Mouse (Mus musculus): ENCODE results near the gene Tekt5. TPM values are rescaled to one million over a fixed set of nuclear protein-coding genes. Genes with fewer than 3 reads are reported as not detected.

The Tekt5 gene
- total and polyA plus RNA-seq, 3 experiments = 0.08 to 0.90 (median 0.71) TPM

DNA sequence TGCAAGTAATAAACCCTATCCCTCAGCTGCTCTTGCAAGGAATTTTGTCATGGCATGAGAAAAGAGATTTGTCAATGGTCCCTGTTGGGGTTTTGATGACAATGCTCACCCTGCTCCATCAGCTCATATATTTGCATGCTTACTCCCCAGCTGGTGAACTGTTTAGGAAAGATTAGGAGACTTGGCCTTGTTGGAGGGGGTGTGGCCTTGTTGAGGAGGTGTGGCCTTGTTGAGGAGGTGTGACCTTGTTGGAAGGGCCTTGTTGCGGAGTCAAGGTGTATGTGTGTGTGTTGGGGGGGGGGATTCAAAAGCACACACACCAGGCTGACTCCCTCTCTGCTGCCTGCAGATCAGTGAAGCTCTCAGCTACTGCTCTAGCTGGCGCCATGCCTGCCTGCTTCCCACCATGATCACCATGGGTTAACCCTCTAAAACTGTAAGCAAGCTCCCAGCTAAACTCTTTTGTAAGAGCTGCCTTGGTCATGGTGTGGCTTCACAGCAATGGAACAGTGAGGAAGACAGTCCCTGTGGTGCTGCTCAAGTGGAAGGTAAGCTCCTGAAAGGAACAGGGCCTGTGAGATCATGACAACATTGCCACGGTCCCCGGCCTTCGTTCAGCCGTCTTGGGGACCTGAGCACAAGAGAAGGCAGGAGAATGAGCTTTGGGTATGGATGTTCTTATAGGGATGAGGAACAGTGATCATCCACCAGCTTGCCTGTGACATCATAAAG is 6.5 kb downstream of the Tekt5 start:
- H3K4me3 ChIP-seq (ENCODE audit: low read depth, low read length) = no peak overlapping the region
- H3K9me3 ChIP-seq (replicated peaks) = no peaks in the 10 kb centered on the region
- DNase-seq (ENCODE audit: low spot score) = no peak
- TF ChIP-seq GATA1 (IDR thresholded peaks at IDR 0.05; ENCODE audit: borderline replicate concordance, low read length) (no peak), GATA2 (IDR thresholded peaks at IDR 0.05; ENCODE audit: borderline replicate concordance, low read depth, low read length) (no peak), POLR2AphosphoS5 (IDR thresholded peaks at IDR 0.05; ENCODE audit: insufficient replicate concordance, low read depth, low read length) (no peak), TAL1 (conservative IDR thresholded peaks at IDR 0.05; ENCODE audit: low read depth, low read length) (no peak), CTCF (IDR thresholded peaks at IDR 0.05; ENCODE audit: low read depth, low read length) (no peak)
- 0 out of 2 replicates have a peak, but pooled peaks cover 3% of the 10 kb centered on the region for H3K27me3 ChIP-seq (ENCODE audit: insufficient read depth, low read length)
- H3K4me1 ChIP-seq (ENCODE audit: insufficient read depth, low read depth, low read length) = peaks cover 36% of the 10 kb centered on the region
- H3K36me3 ChIP-seq (replicated peaks) = no peaks in the 10 kb centered on the region
- no peak for ATAC-seq (ENCODE audit: extremely low read depth, insufficient number of reproducible peaks, low FRiP score, poor library complexity, severe bottlenecking)

DNA sequence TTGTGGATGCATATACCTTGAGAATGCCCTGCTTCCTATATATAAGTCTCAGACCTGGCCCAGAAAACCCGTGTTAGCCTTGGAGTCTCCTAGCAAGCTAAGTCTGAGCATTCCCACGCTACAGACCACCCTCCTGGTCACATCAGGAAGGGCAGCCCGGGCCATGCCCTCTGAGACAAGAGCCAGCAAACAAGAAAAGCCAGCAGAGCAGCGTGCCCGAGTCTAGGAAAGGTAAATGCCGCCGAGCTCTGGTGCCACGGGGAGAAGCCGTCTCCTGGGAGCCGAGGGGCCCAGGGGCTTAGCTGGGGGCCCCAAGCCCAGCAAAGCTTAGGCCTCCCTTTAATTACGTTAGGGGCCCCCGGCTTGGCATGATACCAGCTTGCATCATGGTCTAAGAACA is 10.0 kb downstream of the Tekt5 start:
- Histone ChIP-seq H3K4me1 (ENCODE audit: insufficient read depth, low read depth, low read length) (peaks cover 58% of the 10 kb centered on the region), H3K36me3 (replicated peaks) (no peaks in the 10 kb centered on the region), H3K4me3 (ENCODE audit: low read depth, low read length) (peak overlapping the region; percentile 70), H3K9me3 (replicated peaks) (no peaks in the 10 kb centered on the region), H3K27me3 (ENCODE audit: insufficient read depth, low read length) (no peaks in the 10 kb centered on the region)
- ATAC-seq (ENCODE audit: extremely low read depth, insufficient number of reproducible peaks, low FRiP score, poor library complexity, severe bottlenecking) = no peak
- DNase-seq (ENCODE audit: low spot score) = peak; percentile 22
- no peak for TF ChIP-seq GATA1 (IDR thresholded peaks at IDR 0.05; ENCODE audit: borderline replicate concordance, low read length)
- TF ChIP-seq POLR2AphosphoS5 (IDR thresholded peaks at IDR 0.05; ENCODE audit: insufficient replicate concordance, low read depth, low read length) = no peak
- TF ChIP-seq TAL1 (conservative IDR thresholded peaks at IDR 0.05; ENCODE audit: low read depth, low read length) = no peak
- no peak for TF ChIP-seq GATA2 (IDR thresholded peaks at IDR 0.05; ENCODE audit: borderline replicate concordance, low read depth, low read length)
- no peak for TF ChIP-seq CTCF (IDR thresholded peaks at IDR 0.05; ENCODE audit: low read depth, low read length)

DNA sequence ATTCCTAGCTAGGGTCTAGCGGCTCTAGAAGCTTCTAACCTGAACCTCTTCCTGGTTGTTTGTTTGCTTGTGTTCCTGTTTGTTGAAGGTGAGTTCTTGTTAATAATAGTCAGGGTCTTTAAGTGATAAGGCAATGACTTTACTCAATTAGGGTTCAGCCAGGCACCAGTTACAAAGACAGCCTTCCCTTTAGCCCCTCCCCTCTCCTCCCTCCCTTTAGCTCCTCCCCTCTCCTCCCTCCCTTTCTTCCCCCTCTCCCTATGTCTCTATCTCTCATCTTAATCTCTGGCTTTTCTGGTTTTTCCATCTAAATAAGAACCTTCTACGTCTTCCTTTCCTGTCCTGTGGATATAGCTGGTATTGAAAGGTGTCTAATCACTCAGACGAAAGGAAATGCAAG is 10.7 kb downstream of the Tekt5 start:
- peaks cover 58% of the 10 kb centered on the region for H3K4me1 ChIP-seq (ENCODE audit: insufficient read depth, low read depth, low read length)
- no peaks in the 10 kb centered on the region for H3K9me3 ChIP-seq (replicated peaks)
- ATAC-seq (ENCODE audit: extremely low read depth, insufficient number of reproducible peaks, low FRiP score, poor library complexity, severe bottlenecking) (peak; percentile 76), DNase-seq (ENCODE audit: low spot score) (peak; percentile 51)
- H3K36me3 ChIP-seq (replicated peaks) = no peaks in the 10 kb centered on the region
- H3K4me3 ChIP-seq (ENCODE audit: low read depth, low read length) = peak overlapping the region; percentile 70
- TF ChIP-seq TAL1 (conservative IDR thresholded peaks at IDR 0.05; ENCODE audit: low read depth, low read length) (no peak), GATA1 (IDR thresholded peaks at IDR 0.05; ENCODE audit: borderline replicate concordance, low read length) (no peak), CTCF (IDR thresholded peaks at IDR 0.05; ENCODE audit: low read depth, low read length) (no peak), POLR2AphosphoS5 (IDR thresholded peaks at IDR 0.05; ENCODE audit: insufficient replicate concordance, low read depth, low read length) (no peak), GATA2 (IDR thresholded peaks at IDR 0.05; ENCODE audit: borderline replicate concordance, low read depth, low read length) (no peak)
- no peaks in the 10 kb centered on the region for H3K27me3 ChIP-seq (ENCODE audit: insufficient read depth, low read length)

DNA sequence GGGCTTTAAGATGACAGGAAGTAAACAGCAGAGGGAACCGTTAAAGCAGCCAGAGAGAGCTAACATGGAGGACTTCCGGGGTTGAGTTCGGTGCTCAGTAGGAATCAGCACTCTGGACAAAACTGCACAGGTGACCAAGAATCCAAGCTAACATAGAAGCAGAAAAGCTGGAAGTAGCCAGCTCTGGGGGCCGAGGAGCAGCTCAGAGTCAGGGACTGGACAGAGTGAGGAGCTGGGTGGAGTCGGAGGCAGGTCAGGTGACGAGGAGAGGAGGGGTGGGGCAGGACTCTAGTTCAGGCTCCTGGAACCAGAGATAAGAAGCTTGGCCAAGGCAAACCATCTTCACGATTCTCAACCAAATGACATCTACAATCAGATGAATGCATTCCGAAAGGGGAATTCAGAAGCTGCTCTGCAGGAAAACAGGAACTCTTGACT is 11.2 kb downstream of the Tekt5 start:
- ATAC-seq (ENCODE audit: extremely low read depth, insufficient number of reproducible peaks, low FRiP score, poor library complexity, severe bottlenecking) = peak; percentile 89
- peak; percentile 72 for DNase-seq (ENCODE audit: low spot score)
- H3K36me3 ChIP-seq (replicated peaks) = no peaks in the 10 kb centered on the region
- H3K4me3 ChIP-seq (ENCODE audit: low read depth, low read length) = peak overlapping the region; percentile 70; the same call in 1 of the 2 replicates
- peaks cover under 1% of the 10 kb centered on the region; the same call in 1 of the 2 replicates for H3K27me3 ChIP-seq (ENCODE audit: insufficient read depth, low read length)
- H3K9me3 ChIP-seq (replicated peaks) = no peaks in the 10 kb centered on the region
- TF ChIP-seq TAL1 (conservative IDR thresholded peaks at IDR 0.05; ENCODE audit: low read depth, low read length) (peak; percentile 69), POLR2AphosphoS5 (IDR thresholded peaks at IDR 0.05; ENCODE audit: insufficient replicate concordance, low read depth, low read length) (no peak), GATA1 (IDR thresholded peaks at IDR 0.05; ENCODE audit: borderline replicate concordance, low read length) (no peak)
- peaks cover 58% of the 10 kb centered on the region for H3K4me1 ChIP-seq (ENCODE audit: insufficient read depth, low read depth, low read length)

DNA sequence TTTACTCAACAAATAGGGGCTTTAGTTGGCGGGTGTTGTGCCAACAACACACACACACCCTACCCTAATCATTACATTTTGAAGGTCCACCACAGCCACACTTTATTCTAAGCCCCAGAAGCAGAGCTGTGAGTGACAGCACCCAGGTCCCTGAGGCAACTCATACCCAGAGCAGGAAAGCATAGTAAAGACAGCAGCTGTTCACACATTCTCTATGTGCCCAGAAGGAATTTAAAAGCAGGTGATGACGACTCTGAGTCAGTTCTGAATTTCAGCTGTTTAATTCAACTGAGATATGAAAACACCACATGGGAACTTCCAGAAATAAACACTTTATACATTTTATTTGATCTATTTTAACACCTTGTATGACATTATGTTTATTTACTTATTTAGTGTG is 15.8 kb downstream of the Tekt5 start:
- Histone ChIP-seq H3K4me1 (ENCODE audit: insufficient read depth, low read depth, low read length) (peaks cover 34% of the 10 kb centered on the region), H3K9me3 (replicated peaks) (no peaks in the 10 kb centered on the region), H3K4me3 (ENCODE audit: low read depth, low read length) (no peak overlapping the region), H3K27me3 (ENCODE audit: insufficient read depth, low read length) (peaks cover 8% of the 10 kb centered on the region), H3K36me3 (replicated peaks) (no peaks in the 10 kb centered on the region)
- TF ChIP-seq TAL1 (conservative IDR thresholded peaks at IDR 0.05; ENCODE audit: low read depth, low read length) (no peak), POLR2AphosphoS5 (IDR thresholded peaks at IDR 0.05; ENCODE audit: insufficient replicate concordance, low read depth, low read length) (no peak), GATA1 (IDR thresholded peaks at IDR 0.05; ENCODE audit: borderline replicate concordance, low read length) (no peak), GATA2 (IDR thresholded peaks at IDR 0.05; ENCODE audit: borderline replicate concordance, low read depth, low read length) (no peak), CTCF (IDR thresholded peaks at IDR 0.05; ENCODE audit: low read depth, low read length) (no peak)
- DNase-seq (ENCODE audit: low spot score) = no peak
- no peak for ATAC-seq (ENCODE audit: extremely low read depth, insufficient number of reproducible peaks, low FRiP score, poor library complexity, severe bottlenecking)

DNA sequence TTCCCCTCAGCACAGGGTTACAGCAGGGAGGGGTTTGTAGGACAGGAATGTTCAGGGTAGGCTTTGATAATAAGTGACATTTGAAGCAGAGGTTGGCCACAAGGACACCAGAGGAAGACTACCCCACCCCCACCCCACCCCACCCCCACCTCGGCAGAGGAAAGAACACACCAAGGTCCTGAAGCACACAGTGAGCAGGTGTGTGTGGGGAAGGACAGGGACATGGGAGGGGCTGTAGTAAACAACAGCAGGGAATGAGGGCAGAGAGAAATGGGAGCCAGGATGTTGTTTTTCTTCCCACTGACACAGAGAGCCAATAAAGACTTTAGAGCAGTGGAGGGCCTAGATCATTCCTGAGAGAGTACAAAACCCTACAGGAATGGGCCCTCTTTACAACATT is 18.0 kb downstream of the Tekt5 start:
- DNase-seq (ENCODE audit: low spot score) (no peak), ATAC-seq (ENCODE audit: extremely low read depth, insufficient number of reproducible peaks, low FRiP score, poor library complexity, severe bottlenecking) (no peak)
- H3K4me3 ChIP-seq (ENCODE audit: low read depth, low read length) = no peak overlapping the region
- H3K36me3 ChIP-seq (replicated peaks) = no peaks in the 10 kb centered on the region
- H3K4me1 ChIP-seq (ENCODE audit: insufficient read depth, low read depth, low read length) = peaks cover 14% of the 10 kb centered on the region
- no peak for TF ChIP-seq TAL1 (conservative IDR thresholded peaks at IDR 0.05; ENCODE audit: low read depth, low read length)
- TF ChIP-seq GATA1 (IDR thresholded peaks at IDR 0.05; ENCODE audit: borderline replicate concordance, low read length) = no peak
- TF ChIP-seq POLR2AphosphoS5 (IDR thresholded peaks at IDR 0.05; ENCODE audit: insufficient replicate concordance, low read depth, low read length) = no peak
- TF ChIP-seq GATA2 (IDR thresholded peaks at IDR 0.05; ENCODE audit: borderline replicate concordance, low read depth, low read length) = no peak
- no peak for TF ChIP-seq CTCF (IDR thresholded peaks at IDR 0.05; ENCODE audit: low read depth, low read length)
- H3K9me3 ChIP-seq (replicated peaks) = no peaks in the 10 kb centered on the region
- H3K27me3 ChIP-seq (ENCODE audit: insufficient read depth, low read length) = peaks cover 15% of the 10 kb centered on the region
